In the genomic region with DNA sequence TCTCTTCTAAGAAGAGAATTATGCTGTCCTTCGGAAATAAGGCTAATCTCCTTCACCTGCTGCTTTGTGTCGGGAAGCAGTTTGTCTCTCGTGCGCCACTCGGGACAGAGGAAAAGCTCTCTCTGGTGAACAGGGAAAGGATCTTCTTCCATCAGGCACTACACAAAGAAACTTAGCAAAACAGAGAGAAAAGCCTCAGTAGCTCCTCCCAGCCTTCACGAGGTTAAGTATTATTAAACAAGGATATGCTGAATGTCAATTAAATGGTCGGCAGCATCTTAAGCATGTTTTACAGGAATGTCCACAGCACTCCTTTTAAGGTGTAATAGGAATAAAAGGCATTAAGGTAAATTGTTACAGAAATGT, we compare ENCODE assay signal across 8 mouse cellular contexts. TPM values are rescaled to one million over a fixed set of nuclear protein-coding genes. Genes with fewer than 3 reads are reported as not detected.
DNase-seq lines count a peak whose midpoint lies in the region; ATAC-seq lines count a peak whose summit lies in the region.

No protein-coding gene starts in this region.

- WGBS in lung, embryonic 15.5 days = under 1% methylated on average over 7 of the region's 7 CpGs
- WGBS in embryonic facial prominence, embryonic 15.5 days = under 1% methylated on average over 7 of the region's 7 CpGs
- WGBS in limb, embryonic 11.5 days = 2% methylated on average over 7 of the region's 7 CpGs
- 0% methylated on average over 7 of the region's 7 CpGs for WGBS in neural tube, embryonic 15.5 days

- H3K27me3 ChIP-seq in lung, embryonic 15.5 days = no peaks in the 10 kb centered on the region
- H3K27me3 ChIP-seq in embryonic facial prominence, embryonic 15.5 days = no peaks in the 10 kb centered on the region
- H3K27me3 ChIP-seq in limb, embryonic 11.5 days (ENCODE audit: control insufficient read depth, insufficient read depth, low read length) = no peaks in the 10 kb centered on the region
- 0 out of 2 replicates have a peak, but pooled peaks cover 3% of the 10 kb centered on the region for H3K27me3 ChIP-seq in neural tube, embryonic 15.5 days (replicated peaks)

- no peak for DNase-seq in lung, postnatal 4 days
- DNase-seq in limb, embryonic 11.5 days (ENCODE audit: low spot score) = no peak
- DNase-seq in embryo, embryonic 9.5 days (ENCODE audit: extremely low spot score) = no peak
- DNase-seq in retina, embryonic 14.5 days (ENCODE audit: low spot score) = no peak
- DNase-seq in adrenal gland, adult 18-20 months (ENCODE audit: low spot score in 2 of 2) = no peak

- H3K9me3 ChIP-seq in lung, embryonic 15.5 days = no peaks in the 10 kb centered on the region
- H3K9me3 ChIP-seq in embryonic facial prominence, embryonic 15.5 days (replicated peaks) = no peaks in the 10 kb centered on the region
- H3K9me3 ChIP-seq in limb, embryonic 11.5 days (ENCODE audit: control insufficient read depth, low read length) = no peaks in the 10 kb centered on the region
- H3K9me3 ChIP-seq in neural tube, embryonic 15.5 days (replicated peaks) = no peaks in the 10 kb centered on the region

- peaks cover 10% of the 10 kb centered on the region for H3K4me1 ChIP-seq in lung, embryonic 15.5 days
- 0 out of 2 replicates have a peak, but pooled peaks cover 5% of the 10 kb centered on the region for H3K4me1 ChIP-seq in embryonic facial prominence, embryonic 15.5 days
- no peaks in the 10 kb centered on the region for H3K4me1 ChIP-seq in limb, embryonic 11.5 days (ENCODE audit: control insufficient read depth, insufficient read depth, low read length)
- H3K4me1 ChIP-seq in neural tube, embryonic 15.5 days = peaks cover 19% of the 10 kb centered on the region

- H3K9ac ChIP-seq in lung, embryonic 15.5 days = peak overlapping the region; percentile 31
- peak overlapping the region; percentile 19; the same call in 1 of the 2 replicates for H3K9ac ChIP-seq in embryonic facial prominence, embryonic 15.5 days
- H3K9ac ChIP-seq in limb, embryonic 11.5 days (ENCODE audit: low read length) = no peak overlapping the region; the same call in 1 of the 2 replicates
- peak overlapping the region; percentile 90 for H3K9ac ChIP-seq in neural tube, embryonic 15.5 days (replicated peaks)

- H3K27ac ChIP-seq in lung, embryonic 15.5 days = peak overlapping the region; percentile 65
- no peak overlapping the region; the same call in 1 of the 2 replicates for H3K27ac ChIP-seq in embryonic facial prominence, embryonic 15.5 days (replicated peaks)
- no peak overlapping the region for H3K27ac ChIP-seq in limb, embryonic 11.5 days (replicated peaks; ENCODE audit: low read depth, low read length)
- H3K27ac ChIP-seq in neural tube, embryonic 15.5 days (replicated peaks) = peak overlapping the region; percentile 81

- no peak for ATAC-seq in lung, embryonic 15.5 days (ENCODE audit: borderline replicate concordance, extremely low read depth, low FRiP score, low TSS enrichment)
- ATAC-seq in embryonic facial prominence, embryonic 15.5 days (ENCODE audit: insufficient number of reproducible peaks, low FRiP score, low TSS enrichment, low read depth) = no peak
- no peak for ATAC-seq in limb, embryonic 11.5 days (ENCODE audit: insufficient number of reproducible peaks, low FRiP score, low TSS enrichment, low read depth)
- peak; percentile 63; the same call in 1 of the 2 replicates for ATAC-seq in neural tube, embryonic 15.5 days (ENCODE audit: low FRiP score)

- 0 out of 2 replicates have a peak, but pooled peaks cover 3% of the 10 kb centered on the region for H3K36me3 ChIP-seq in lung, embryonic 15.5 days
- peaks cover 10% of the 10 kb centered on the region; the same call in 1 of the 2 replicates for H3K36me3 ChIP-seq in embryonic facial prominence, embryonic 15.5 days
- H3K36me3 ChIP-seq in limb, embryonic 11.5 days (ENCODE audit: control insufficient read depth, insufficient read depth, low read length) = no peaks in the 10 kb centered on the region
- H3K36me3 ChIP-seq in neural tube, embryonic 15.5 days = no peaks in the 10 kb centered on the region

- peak overlapping the region; percentile 83 for H3K4me3 ChIP-seq in lung, embryonic 15.5 days
- peak overlapping the region; percentile 92 for H3K4me3 ChIP-seq in embryonic facial prominence, embryonic 15.5 days (replicated peaks)
- H3K4me3 ChIP-seq in limb, embryonic 11.5 days (ENCODE audit: low read depth, low read length) = peak overlapping the region; percentile 88
- H3K4me3 ChIP-seq in neural tube, embryonic 15.5 days (replicated peaks) = peak overlapping the region; percentile 90

- peak overlapping the region; percentile 78 for H3K4me2 ChIP-seq in lung, embryonic 15.5 days
- peak overlapping the region; percentile 74 for H3K4me2 ChIP-seq in embryonic facial prominence, embryonic 15.5 days (replicated peaks)
- H3K4me2 ChIP-seq in limb, embryonic 11.5 days (ENCODE audit: low read depth, severe bottlenecking) = peak overlapping the region; percentile 31; the same call in 1 of the 2 replicates
- peak overlapping the region; percentile 92 for H3K4me2 ChIP-seq in neural tube, embryonic 15.5 days

RNA-seq across cellular contexts. Expression of gene Sec22a, which starts 0.3 kb away (rescaled TPM):
- polyA plus RNA-seq in lung, embryonic 15.5 days (2015; fragmentation: Nextera tagmentation; extraction: Ambion mirVana) = 45.2 and 47.4 TPM in 2 replicates
- 46.7 and 47.4 TPM in 2 replicates for polyA plus RNA-seq in embryonic facial prominence, embryonic 15.5 days (2015; fragmentation: Nextera tagmentation; extraction: Ambion mirVana)
- 35.3 and 38.5 TPM in 2 replicates for polyA plus RNA-seq in limb, embryonic 11.5 days (2014; fragmentation: Nextera tagmentation; extraction: Ambion mirVana)
- 38.8 and 39.5 TPM in 2 replicates for polyA plus RNA-seq in neural tube, embryonic 15.5 days (2015; fragmentation: Nextera tagmentation; extraction: Ambion mirVana)
- total RNA-seq in adrenal gland, adult 18-20 months (2021) = 10 to 100 TPM; 19.0 to 25.2 TPM

Comparison
In these comparisons a context has a peak if more than half of its experiments do, and no peak if none do; other contexts are left out.
1. H3K27ac ChIP-seq: peak in lung, embryonic 15.5 days (single experiment) and neural tube, embryonic 15.5 days (single experiment); none in embryonic facial prominence, embryonic 15.5 days (single experiment) and limb, embryonic 11.5 days (single experiment).
2. H3K4me2 ChIP-seq: peak in every context shown above with its lines; median percentile 92 in neural tube, embryonic 15.5 days; 78 in lung, embryonic 15.5 days; 74 in embryonic facial prominence, embryonic 15.5 days; 31 in limb, embryonic 11.5 days.
3. Peak in every context shown above with its lines, with median percentiles within 50 percentile points of each other: H3K4me3 ChIP-seq.